Mouse (Mus musculus) thymus, adult 2 months (tissue): ENCODE results near the gene Gm8947. TPM values are rescaled to one million over a fixed set of nuclear protein-coding genes. Genes with fewer than 3 reads are reported as not detected.

Experiments used
- DNase-seq: peaks from one replicate; pipeline ENCODE4 v3.0.0; 2021
- H3K27ac ChIP-seq: fragments of 200-500 bp; 2 replicates; pipeline ENCODE4 v1.5.1; 2012; ENCODE audit warnings: low read length, control low read depth; ENCODE audit not compliant: control insufficient read depth, insufficient read depth
- H3K27me3 ChIP-seq: fragments of 200-500 bp; 2 replicates; pipeline ENCODE4 v1.6.1; 2012; ENCODE audit warnings: mild to moderate bottlenecking, low read length, moderate library complexity, mixed read lengths; ENCODE audit not compliant: control insufficient read depth, insufficient read depth
- H3K36me3 ChIP-seq: fragments of 200-500 bp; 2 replicates; pipeline ENCODE4 v1.6.1; 2012; ENCODE audit warnings: mild to moderate bottlenecking, low read length, moderate library complexity; ENCODE audit not compliant: control insufficient read depth, insufficient read depth
- H3K4me1 ChIP-seq: fragments of 200-500 bp; replicated peaks from 2 replicates; pipeline ENCODE4 v1.6.1; 2012; ENCODE audit warnings: low read length; ENCODE audit not compliant: control insufficient read depth, insufficient read depth
- H3K4me3 ChIP-seq: fragments of 200-500 bp; 2 replicates; pipeline ENCODE4 v1.5.1; 2012; ENCODE audit warnings: mild to moderate bottlenecking, low read length, control low read depth, moderate library complexity; ENCODE audit not compliant: control insufficient read depth, insufficient read depth
- CTCF ChIP-seq: fragments of 200-500 bp; IDR thresholded peaks from 2 replicates; pipeline ENCODE4 v1.5.1; 2012; ENCODE audit warnings: mild to moderate bottlenecking, control low read depth, low read length, moderate library complexity, borderline replicate concordance; ENCODE audit not compliant: control insufficient read depth, poor library complexity, insufficient read depth; ENCODE audit errors: extremely low read depth
- POLR2A ChIP-seq: fragments of 200-500 bp; IDR thresholded peaks from 2 replicates; pipeline ENCODE4 v1.6.1; 2012; ENCODE audit warnings: mild to moderate bottlenecking, low read length, control low read depth, moderate library complexity; ENCODE audit not compliant: control insufficient read depth, poor library complexity, insufficient read depth; ENCODE audit errors: extremely low read depth
- WGBS: fragments of 180-500 bp; shearing (Covaris S2); methylation state at CpG from one replicate; pipeline ENCODE4 v1.1.7; 2018; 5-methylcytosine and 5-hydroxymethylcytosine counted together
- polyA plus RNA-seq: library from polyadenylated mRNA; depleted of rRNA; stranded (reverse); fragments of >200 nt; gene quantifications from 2 replicates; pipeline ENCODE4 v1.2.3, GENCODE M21; 2012; rRNA removed

The Gm8947 gene
- polyA plus RNA-seq, 1 experiment = not detected

DNA sequence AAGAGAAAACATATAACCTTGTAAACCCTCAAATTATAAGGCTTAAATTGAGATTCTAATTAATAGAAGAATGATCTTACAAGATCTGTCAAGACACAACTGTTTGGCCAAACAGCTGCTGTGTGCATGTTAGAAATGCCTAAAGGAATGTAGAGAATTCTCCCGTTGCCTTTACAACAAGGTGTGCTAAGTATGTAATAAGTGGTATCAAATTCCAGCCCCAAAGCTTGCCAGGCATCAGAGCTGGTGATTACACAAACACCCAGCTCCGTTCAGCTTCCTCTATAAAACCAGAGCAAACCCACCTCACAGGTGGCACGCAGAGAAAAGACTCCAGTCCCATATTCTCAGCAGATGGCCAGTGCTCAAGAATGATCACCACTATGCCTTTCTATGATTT lies 45.6 kb downstream of the Gm8947 start:
- no peak for DNase-seq
- Histone ChIP-seq H3K36me3 (no peaks in the 10 kb centered on the region), H3K4me1 (no peaks in the 10 kb centered on the region; the same call in 1 of the 2 replicates), H3K27ac (no peak overlapping the region), H3K4me3 (no peak overlapping the region), H3K27me3 (no peaks in the 10 kb centered on the region)
- TF ChIP-seq POLR2A (no peak), CTCF (no peak)
- WGBS = 74% methylated on average over 3 of the region's 3 CpGs

DNA sequence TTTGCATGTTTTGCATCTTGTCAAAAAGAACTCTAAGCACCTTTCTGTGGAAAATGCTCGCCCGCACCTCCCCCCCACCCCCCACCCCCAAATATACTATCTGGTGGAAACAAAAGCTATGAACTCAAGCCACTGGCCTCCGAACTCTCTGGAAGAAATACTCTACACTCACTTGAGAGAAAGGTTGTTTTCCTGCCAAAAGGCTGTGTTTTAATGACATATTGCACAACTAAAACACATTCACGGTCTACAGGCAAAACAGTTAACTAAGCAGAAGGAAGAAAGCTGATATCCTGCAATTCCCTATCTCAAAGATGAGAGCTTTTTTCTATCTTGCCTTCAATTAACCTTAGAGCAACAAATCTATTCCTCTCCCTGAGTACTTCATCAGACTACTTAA lies 51.2 kb downstream of the Gm8947 start:
- no peak for DNase-seq
- 91% methylated on average over 4 of the region's 4 CpGs for WGBS
- no peak overlapping the region for H3K4me3 ChIP-seq
- no peaks in the 10 kb centered on the region for H3K36me3 ChIP-seq
- peaks cover 7% of the 10 kb centered on the region for H3K4me1 ChIP-seq
- TF ChIP-seq POLR2A = no peak
- no peak for TF ChIP-seq CTCF
- no peaks in the 10 kb centered on the region for H3K27me3 ChIP-seq
- no peak overlapping the region for H3K27ac ChIP-seq

Other genes with a start within 250 kb of the Gm8947 start
- 0.34 and 0.92 TPM in 2 replicates for gene Hmcn1, start 198.9 kb upstream of the Gm8947 start, polyA plus RNA-seq
- 0.13 TPM in 1 of 2 replicates, not detected in the other for gene Gm47985, start 9.8 kb upstream of the Gm8947 start, polyA plus RNA-seq
- gene Gm47995, start 6.1 kb downstream of the Gm8947 start, polyA plus RNA-seq = not detected in 2 replicates
- not detected in 2 replicates for gene 3110040M04Rik, start 11.7 kb downstream of the Gm8947 start, polyA plus RNA-seq
- gene Gm47996, start 17.8 kb downstream of the Gm8947 start, polyA plus RNA-seq = not detected in 2 replicates
- 85.7 and 93.8 TPM in 2 replicates for gene Ivns1abp, start 152.1 kb downstream of the Gm8947 start, polyA plus RNA-seq
- gene Swt1, start 236.1 kb downstream of the Gm8947 start, polyA plus RNA-seq = 7.7 and 10.2 TPM in 2 replicates
- 21.8 and 22.9 TPM in 2 replicates for gene Trmt1l, start 236.2 kb downstream of the Gm8947 start, polyA plus RNA-seq